Mouse (Mus musculus) heart, embryonic 15.5 days (tissue): ENCODE results near the gene Evi5. TPM values are rescaled to one million over a fixed set of nuclear protein-coding genes. Genes with fewer than 3 reads are reported as not detected.

Experiments
- ATAC-seq: fragments of 200-750 bp; cut with Nextera tagmentation; replicated peaks from 2 replicates; pipeline ENCODE4 v1.8.0; 2017; ENCODE audit warnings: low read depth, moderate TSS enrichment; ENCODE audit not compliant: insufficient number of reproducible peaks, insufficient read depth, low FRiP score
- H3K27ac ChIP-seq: fragments of 300-500 bp; sonication (generic); 2 replicates; pipeline ENCODE4 v1.5.1; 2015; ENCODE audit warnings: mild to moderate bottlenecking, inconsistent platforms
- H3K27me3 ChIP-seq: fragments of 300-500 bp; sonication (generic); 2 replicates; pipeline ENCODE4 v1.6.1; 2015; ENCODE audit warnings: inconsistent platforms
- H3K36me3 ChIP-seq: fragments of 300-500 bp; sonication (generic); 2 replicates; pipeline ENCODE4 v1.6.1; 2015; ENCODE audit warnings: mild to moderate bottlenecking, inconsistent platforms
- H3K4me1 ChIP-seq: fragments of 300-500 bp; sonication (generic); replicated peaks from 2 replicates; pipeline ENCODE4 v1.6.1; 2015; ENCODE audit warnings: inconsistent platforms
- H3K4me2 ChIP-seq: fragments of 300-500 bp; sonication (generic); 2 replicates; pipeline ENCODE4 v1.6.1; 2015; ENCODE audit warnings: inconsistent platforms, mild to moderate bottlenecking, moderate library complexity
- H3K4me3 ChIP-seq: fragments of 300-500 bp; sonication (generic); 2 replicates; pipeline ENCODE4 v1.5.1; 2015; ENCODE audit warnings: mild to moderate bottlenecking, inconsistent platforms
- H3K9ac ChIP-seq: fragments of 300-500 bp; sonication (generic); 2 replicates; pipeline ENCODE4 v1.6.1; 2015; ENCODE audit warnings: mild to moderate bottlenecking, inconsistent platforms
- H3K9me3 ChIP-seq: fragments of 300-500 bp; sonication (generic); replicated peaks from 2 replicates; pipeline ENCODE4 v1.6.1; 2016; ENCODE audit warnings: inconsistent platforms
- whole genome bisulfite sequencing: fragments of 180-500 bp; shearing (Covaris S2); methylation state at CpG from one replicate; pipeline ENCODE4 v1.1.7; 2015; ENCODE audit warnings: mixed read lengths; 5-methylcytosine and 5-hydroxymethylcytosine counted together
- polyA plus RNA-seq: library from polyadenylated mRNA; unstranded; fragments of >200 nt; fragmentation: Nextera tagmentation; extraction: Ambion mirVana; gene quantifications from 2 replicates; pipeline ENCODE4 v1.2.1, GENCODE M21; 2015

The Evi5 gene
- polyA plus RNA-seq, 1 experiment from 2014 or later: 44.9 TPM

DNA sequence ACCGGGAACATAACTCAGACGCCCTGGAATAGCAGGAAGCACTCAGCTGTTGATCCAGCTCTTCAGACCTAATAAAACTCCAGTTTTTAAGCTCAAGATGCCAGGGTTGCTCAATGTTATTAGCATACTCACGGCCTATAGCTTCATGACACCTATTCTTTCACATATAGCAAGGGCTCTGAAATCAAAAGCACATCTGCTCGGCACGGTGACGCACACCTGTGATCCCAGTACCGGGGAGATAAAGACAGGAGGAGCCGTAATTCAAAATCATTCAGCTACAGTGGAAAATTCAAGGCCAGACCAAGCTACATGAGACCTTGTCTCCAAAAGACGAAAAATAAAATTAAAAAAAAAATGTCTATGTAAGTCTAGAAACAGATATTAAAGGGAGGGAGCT lies 173.2 kb downstream of the Evi5 start:
- Histone ChIP-seq H3K27me3 (no peaks in the 10 kb centered on the region), H3K27ac (no peak overlapping the region), H3K4me1 (no peaks in the 10 kb centered on the region; the same call in 1 of the 2 replicates), H3K4me2 (no peak overlapping the region), H3K4me3 (no peak overlapping the region), H3K9ac (no peak overlapping the region), H3K36me3 (no peaks in the 10 kb centered on the region), H3K9me3 (no peaks in the 10 kb centered on the region)
- ATAC-seq: no peak
- whole genome bisulfite sequencing: 80% methylated on average over 9 of the region's 9 CpGs

DNA sequence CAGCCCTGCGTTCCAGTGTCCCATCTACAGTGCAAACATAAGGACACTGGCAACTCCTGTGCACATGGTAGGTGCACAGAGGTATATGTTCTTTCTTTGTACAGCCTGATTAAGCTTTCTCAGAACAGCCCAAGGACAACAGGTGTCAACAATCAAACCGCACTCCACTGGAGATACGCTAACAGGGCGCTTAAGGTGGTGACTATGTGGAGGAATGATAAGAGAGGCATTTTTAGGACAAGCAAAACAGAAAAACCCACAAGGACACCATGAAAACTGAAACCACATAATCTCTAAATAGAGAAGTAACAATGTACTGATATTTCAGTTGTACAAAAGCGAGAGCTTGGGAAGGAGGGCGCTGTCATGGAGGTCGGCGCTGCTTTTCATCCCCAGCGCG lies 174.0 kb downstream of the Evi5 start:
- H3K36me3 ChIP-seq: no peaks in the 10 kb centered on the region
- H3K9ac ChIP-seq: no peak overlapping the region
- no peak overlapping the region for H3K27ac ChIP-seq
- H3K4me1 ChIP-seq: no peaks in the 10 kb centered on the region; the same call in 1 of the 2 replicates
- no peak overlapping the region for H3K4me3 ChIP-seq
- ATAC-seq: no peak
- no peaks in the 10 kb centered on the region for H3K27me3 ChIP-seq
- H3K9me3 ChIP-seq: no peaks in the 10 kb centered on the region
- 39% methylated on average over 10 of the region's 10 CpGs for WGBS
- peak overlapping the region; percentile 33; the same call in 1 of the 2 replicates for H3K4me2 ChIP-seq

DNA sequence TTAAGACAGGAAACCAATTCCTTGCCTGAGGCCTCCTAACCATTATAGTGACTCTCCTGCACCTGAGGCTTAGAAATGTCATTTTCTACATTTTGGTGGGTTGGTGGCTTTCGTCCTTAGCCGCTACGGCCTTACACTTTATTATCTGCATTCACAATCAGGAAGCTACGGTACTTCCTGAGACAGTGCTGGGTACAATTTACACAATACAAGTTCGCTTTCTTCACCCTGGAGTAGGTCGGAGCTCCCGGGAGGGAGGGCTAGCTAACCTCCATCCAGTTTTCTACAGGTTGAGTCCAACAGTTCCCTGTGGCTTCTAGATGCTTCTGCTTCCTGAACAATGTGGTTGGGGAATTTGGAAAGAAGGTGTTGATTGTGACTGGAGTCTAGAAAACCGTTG lies 176.0 kb downstream of the Evi5 start:
- no peak for ATAC-seq
- WGBS: 64% methylated on average over 8 of the region's 8 CpGs
- H3K4me1 ChIP-seq: no peaks in the 10 kb centered on the region; the same call in 1 of the 2 replicates

DNA sequence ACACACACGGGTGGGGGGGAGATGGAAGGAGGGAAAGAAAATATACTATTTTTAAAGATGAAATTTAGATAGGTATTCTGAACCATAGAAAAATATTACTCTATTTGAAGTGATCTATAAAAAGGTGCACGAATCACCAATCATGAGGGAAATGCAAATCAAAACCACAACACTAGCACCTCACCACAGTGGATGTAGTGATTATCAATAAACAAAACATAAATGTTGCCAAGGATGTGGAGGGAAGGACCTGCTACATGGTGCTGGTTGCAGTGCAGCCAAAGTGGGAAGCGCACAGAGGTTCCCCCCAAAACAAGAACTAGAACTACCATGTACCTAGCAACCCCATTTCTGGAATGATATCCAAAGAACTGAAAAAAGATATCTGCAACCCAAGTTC lies 179.9 kb downstream of the Evi5 start:
- no peaks in the 10 kb centered on the region for H3K4me1 ChIP-seq
- no peak overlapping the region for H3K4me3 ChIP-seq
- no peaks in the 10 kb centered on the region for H3K9me3 ChIP-seq
- no peak overlapping the region for H3K27ac ChIP-seq
- no peaks in the 10 kb centered on the region for H3K36me3 ChIP-seq
- 71% methylated on average over 3 of the region's 3 CpGs for WGBS
- no peak for ATAC-seq
- H3K27me3 ChIP-seq: no peaks in the 10 kb centered on the region
- no peak overlapping the region for H3K9ac ChIP-seq
- no peak overlapping the region for H3K4me2 ChIP-seq

More for the DNA sequence above, 176.0 kb downstream of the Evi5 start:
- Histone ChIP-seq H3K9ac (no peak overlapping the region), H3K27ac (no peak overlapping the region), H3K36me3 (no peaks in the 10 kb centered on the region), H3K4me3 (no peak overlapping the region), H3K27me3 (no peaks in the 10 kb centered on the region), H3K9me3 (no peaks in the 10 kb centered on the region), H3K4me2 (no peak overlapping the region)

Other genes with a start within 250 kb of the Evi5 start
- gene Gfi1, start 149.1 kb downstream of the Evi5 start, polyA plus RNA-seq: 0.11 and 1.5 TPM in 2 replicates
- gene Ube2d2b, start 45.0 kb downstream of the Evi5 start, polyA plus RNA-seq: 0.21 and 0.22 TPM in 2 replicates
- gene Rpl5, start 25.4 kb upstream of the Evi5 start, polyA plus RNA-seq: 37.8 and 45.5 TPM in 2 replicates
- gene Fam69a, start 112.0 kb upstream of the Evi5 start, polyA plus RNA-seq: 19.1 and 20.2 TPM in 2 replicates
- 53.0 and 89.6 TPM in 2 replicates for gene Mtf2, start 190.6 kb upstream of the Evi5 start, polyA plus RNA-seq